Mouse (Mus musculus) adrenal gland, adult 8-10 months (tissue): ENCODE measurements around the gene Olfr304. TPM values are rescaled to one million over a fixed set of nuclear protein-coding genes. Genes with fewer than 3 reads are reported as not detected.
"Not testable (repeated sequence)": the region's sequence is repeated elsewhere in the genome, so short reads cannot be mapped to it uniquely, and the experiment has no call there.

Experiments
- DNase-seq: peaks from one replicate; pipeline ENCODE4 v3.0.0; 2022
- total RNA-seq, 4 experiments: library from RNA; stranded (reverse); gene quantifications; 2 replicates each; pipeline ENCODE4 v1.2.4; 2022

Olfr304 gene
- not detected for total RNA-seq

GRCm38 (mm10) chr7:86386558-86386957, at the start of gene Olfr304:
Gene Olfr304, minus strand, starts transcription at chr7:86386658.
- DNase-seq: no peak

- DNase-seq: no peak
These were observed 17.1 kb upstream of the Olfr304 start, which contains the start of gene Olfr301 for GRCm38 (mm10) chr7:86403546-86403945. Gene Olfr301, plus strand, starts transcription at chr7:86403846.

- no peak for DNase-seq
These were observed 11.2 kb upstream of the Olfr304 start, which contains the start of gene Olfr303 for GRCm38 (mm10) chr7:86397689-86398088. Gene Olfr303, minus strand, starts transcription at chr7:86397789.

- DNase-seq: no peak
These were observed 689 bp downstream of the Olfr304 start for GRCm38 (mm10) chr7:86385769-86386168.

- no peak for DNase-seq
These were observed 19.6 kb downstream of the Olfr304 start, which contains the start of gene Olfr305 for GRCm38 (mm10) chr7:86366828-86367227. Gene Olfr305, minus strand, starts transcription at chr7:86366928.

DNA sequence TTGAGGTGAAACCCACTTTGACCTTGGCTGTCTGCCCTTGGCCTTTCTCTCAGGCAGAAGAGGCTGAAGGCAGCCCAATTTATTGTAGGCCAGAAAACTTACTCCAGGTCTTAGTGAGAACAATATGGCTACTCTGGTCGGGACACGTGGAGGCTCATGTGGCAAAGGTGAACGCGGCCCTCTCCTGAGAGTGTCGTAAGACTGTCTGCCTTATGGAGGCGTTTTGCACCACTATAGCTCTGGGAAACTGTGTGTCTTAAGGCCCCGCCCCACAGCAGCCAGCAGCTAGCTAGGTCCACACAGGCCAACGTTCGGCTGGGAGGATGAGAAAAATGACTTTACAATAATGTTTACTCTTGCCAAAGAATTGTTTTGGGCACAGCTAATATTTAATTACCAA, 40.2 kb downstream of the Olfr304 start:
- not testable (repeated sequence) for DNase-seq

GRCm38 (mm10) chr7:86344253-86344652, 42.2 kb downstream of the Olfr304 start:
- DNase-seq: no peak

GRCm38 (mm10) chr7:86342881-86343565, 43.4 kb downstream of the Olfr304 start:
- DNase-seq: no peak

DNA sequence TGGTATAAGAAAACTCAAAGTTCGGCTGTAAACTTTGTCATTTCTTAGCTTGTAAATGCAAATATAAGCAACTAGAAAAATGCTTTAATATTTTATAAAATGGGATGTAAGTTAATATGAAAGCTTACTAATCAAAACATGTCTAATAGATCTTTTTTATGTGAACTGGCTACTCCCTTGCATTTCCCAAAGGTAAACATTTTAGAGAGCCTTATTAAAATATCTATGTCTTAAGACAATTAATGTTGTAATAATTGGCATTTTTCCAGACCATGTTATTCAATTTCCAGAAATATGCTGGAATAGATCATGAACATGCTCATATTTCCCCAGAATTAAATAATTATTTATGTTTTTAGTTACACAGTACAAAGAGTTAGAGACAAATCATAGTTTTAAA, 49.0 kb downstream of the Olfr304 start, which contains the start of gene Olfr307:
Gene Olfr307, minus strand, starts transcription at position 101 of the 400 bp plus-strand sequence.
- no peak for DNase-seq

Other genes with a start within 250 kb of the Olfr304 start
- not detected for gene Vmn2r75, start 214.9 kb downstream of the Olfr304 start, total RNA-seq
- not detected for gene Vmn2r76, start 140.3 kb downstream of the Olfr304 start, total RNA-seq
- gene Olfr310, start 109.5 kb downstream of the Olfr304 start, total RNA-seq: not detected
- gene Olfr309, start 73.0 kb downstream of the Olfr304 start, total RNA-seq: not detected
- gene Olfr308, start 61.0 kb downstream of the Olfr304 start, total RNA-seq: not detected
- gene Olfr307, start 49.1 kb downstream of the Olfr304 start, total RNA-seq: not detected
- not detected for gene Olfr305, start 19.7 kb downstream of the Olfr304 start, total RNA-seq
- not detected for gene Olfr303, start 11.1 kb upstream of the Olfr304 start, total RNA-seq
- not detected for gene Olfr301, start 17.2 kb upstream of the Olfr304 start, total RNA-seq
- not detected for gene Olfr299, start 73.3 kb upstream of the Olfr304 start, total RNA-seq
- not detected for gene Olfr298, start 105.8 kb upstream of the Olfr304 start, total RNA-seq
- not detected for gene Olfr297, start 133.3 kb upstream of the Olfr304 start, total RNA-seq
- gene Olfr295, start 197.2 kb upstream of the Olfr304 start, total RNA-seq: not detected
- not detected for gene Olfr294, start 230.0 kb upstream of the Olfr304 start, total RNA-seq